Mouse (Mus musculus) common myeloid progenitor, adult 5-6 weeks (primary cell): ENCODE results near the gene Slit2. TPM values are rescaled to one million over a fixed set of nuclear protein-coding genes. Genes with fewer than 3 reads are reported as not detected.
A peak's percentile ranks its signal among the peaks of the same experiment; 100 is the strongest.

ENCODE experiments used
- ATAC-seq: replicated peaks from 2 replicates; pipeline ENCODE4 v1.8.0; 2016; ENCODE audit warnings: low read depth, mild to moderate bottlenecking, moderate TSS enrichment, inconsistent platforms; ENCODE audit not compliant: poor library complexity, severe bottlenecking
- total RNA-seq: library from RNA; stranded (forward); fragments of 200-1000, 187-1606 nt; gene quantifications from 2 replicates; pipeline ENCODE4 v1.2.3, GENCODE M21; 2017

Slit2 gene
- 1.3 TPM in 1 of 2 replicates, not detected in the other for total RNA-seq

- ATAC-seq: peak; percentile 65
Measured at GRCm38 (mm10) chr5:47982941-47983701, at the start of gene Slit2. Slit2 (plus strand) TSS chr5:47983138.

GRCm38 (mm10) chr5:47938586-47939372, 44.2 kb upstream of the Slit2 start:
- no peak for ATAC-seq

GRCm38 (mm10) chr5:47956451-47956850, 26.5 kb upstream of the Slit2 start:
- ATAC-seq: no peak

GRCm38 (mm10) chr5:47975795-47976194, 7.1 kb upstream of the Slit2 start:
- ATAC-seq: no peak

GRCm38 (mm10) chr5:47979371-47979770, 3.6 kb upstream of the Slit2 start:
- peak; percentile 77 for ATAC-seq

GRCm38 (mm10) chr5:47980459-47980858, 2.5 kb upstream of the Slit2 start:
- ATAC-seq: no peak

GRCm38 (mm10) chr5:47981951-47982350, 987 bp upstream of the Slit2 start:
- ATAC-seq: no peak

GRCm38 (mm10) chr5:47983746-47984583, 1.0 kb downstream of the Slit2 start:
- ATAC-seq: no peak

- ATAC-seq: no peak; the same call in 1 of the 2 replicates
Measured at GRCm38 (mm10) chr5:47984584-47985197, 1.8 kb downstream of the Slit2 start.

- ATAC-seq: no peak
Measured at GRCm38 (mm10) chr5:47985198-47985631, 2.3 kb downstream of the Slit2 start.

GRCm38 (mm10) chr5:47985901-47986670, 3.1 kb downstream of the Slit2 start:
- no peak for ATAC-seq

GRCm38 (mm10) chr5:47990926-47991325, 8.0 kb downstream of the Slit2 start:
- no peak for ATAC-seq

- no peak for ATAC-seq
Measured at GRCm38 (mm10) chr5:48003708-48004415, 20.9 kb downstream of the Slit2 start.

- no peak for ATAC-seq
Measured at GRCm38 (mm10) chr5:48005533-48005932, 22.6 kb downstream of the Slit2 start.

GRCm38 (mm10) chr5:48006059-48006458, 23.1 kb downstream of the Slit2 start:
- ATAC-seq: no peak

GRCm38 (mm10) chr5:48023441-48023840, 40.5 kb downstream of the Slit2 start:
- ATAC-seq: no peak

GRCm38 (mm10) chr5:48034875-48035274, 51.9 kb downstream of the Slit2 start:
- ATAC-seq: no peak

GRCm38 (mm10) chr5:48038033-48038432, 55.1 kb downstream of the Slit2 start:
- peak; percentile 87 for ATAC-seq
